Mouse (Mus musculus): ENCODE measurements around the gene Jarid2.

GRCm38 (mm10) chr13:44833353-44833752 is 104.1 kb downstream of the Jarid2 start:
- TF ChIP-seq CTCF (IDR thresholded peaks at IDR 0.05; ENCODE audit: control insufficient read depth, insufficient read depth, insufficient read length): no peak
- no peak for TF ChIP-seq MYOG (IDR thresholded peaks at IDR 0.05; ENCODE audit: control insufficient read depth, extremely low read depth, insufficient read length)
- TF ChIP-seq MYOD1 (IDR thresholded peaks at IDR 0.05; ENCODE audit: control insufficient read depth, insufficient read length, low read depth): no peak
- TF ChIP-seq USF1 (IDR thresholded peaks at IDR 0.05; ENCODE audit: low read depth): no peak
